Mouse (Mus musculus): Measurements from ENCODE around the gene Ptpn14. TPM values are rescaled to one million over a fixed set of nuclear protein-coding genes. Genes with fewer than 3 reads are reported as not detected.

Gene Ptpn14
- polyA plus RNA-seq, 1 experiment from 2014 or later = 11.0 TPM

DNA sequence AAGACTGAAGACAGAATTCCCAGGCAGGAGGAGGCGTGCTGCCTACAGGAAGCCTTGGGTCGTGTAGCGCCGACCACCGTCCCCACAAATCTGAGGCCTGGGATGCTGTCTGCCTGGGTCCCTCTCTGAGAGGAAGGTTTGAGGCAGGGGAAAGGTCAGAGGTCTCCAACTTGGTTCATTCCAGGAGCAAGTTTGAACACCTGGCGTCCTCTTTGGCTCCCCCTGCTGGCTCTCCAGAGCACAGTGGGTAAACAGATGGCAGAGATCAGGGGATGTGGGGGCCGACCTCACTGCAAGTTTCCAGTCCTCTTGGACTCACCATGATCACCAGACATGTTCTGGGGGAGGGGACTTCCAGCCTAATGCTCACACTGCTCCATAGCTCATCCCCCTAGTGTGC lies 154.8 kb downstream of the Ptpn14 start:
- Histone ChIP-seq H3K4me3 (ENCODE audit: control insufficient read depth in 1 of 2, insufficient read depth in 1 of 2, low read depth in 1 of 2, low read length in 2 of 2) (no peak overlapping the region), H3K27ac (replicated peaks in 1 of 2; ENCODE audit: control insufficient read depth in 1 of 2, insufficient read depth in 1 of 2, low read depth in 2 of 2, low read length in 2 of 2) (no peak overlapping the region), H3K36me3 (ENCODE audit: control insufficient read depth, insufficient read depth, low read length) (peaks cover 80% of the 10 kb centered on the region), H3K4me2 (ENCODE audit: low read length) (no peak overlapping the region), H3K9ac (ENCODE audit: low read length) (no peak overlapping the region), H3K9me3 (ENCODE audit: control insufficient read depth, low read length) (no peaks in the 10 kb centered on the region), H3K27me3 (ENCODE audit: control insufficient read depth, insufficient read depth, low read length) (no peaks in the 10 kb centered on the region), H3K4me1 (ENCODE audit: control insufficient read depth in 2 of 2, insufficient read depth in 2 of 2, low read length in 2 of 2) (peaks cover 3 to 12% of the 10 kb centered on the region in 2 experiments; a peak in 2 of 4 replicates)
- no peak for ATAC-seq (ENCODE audit: insufficient number of reproducible peaks, insufficient read depth, low FRiP score, low read depth)
- WGBS = 54% methylated on average over 7 of the region's 7 CpGs

DNA sequence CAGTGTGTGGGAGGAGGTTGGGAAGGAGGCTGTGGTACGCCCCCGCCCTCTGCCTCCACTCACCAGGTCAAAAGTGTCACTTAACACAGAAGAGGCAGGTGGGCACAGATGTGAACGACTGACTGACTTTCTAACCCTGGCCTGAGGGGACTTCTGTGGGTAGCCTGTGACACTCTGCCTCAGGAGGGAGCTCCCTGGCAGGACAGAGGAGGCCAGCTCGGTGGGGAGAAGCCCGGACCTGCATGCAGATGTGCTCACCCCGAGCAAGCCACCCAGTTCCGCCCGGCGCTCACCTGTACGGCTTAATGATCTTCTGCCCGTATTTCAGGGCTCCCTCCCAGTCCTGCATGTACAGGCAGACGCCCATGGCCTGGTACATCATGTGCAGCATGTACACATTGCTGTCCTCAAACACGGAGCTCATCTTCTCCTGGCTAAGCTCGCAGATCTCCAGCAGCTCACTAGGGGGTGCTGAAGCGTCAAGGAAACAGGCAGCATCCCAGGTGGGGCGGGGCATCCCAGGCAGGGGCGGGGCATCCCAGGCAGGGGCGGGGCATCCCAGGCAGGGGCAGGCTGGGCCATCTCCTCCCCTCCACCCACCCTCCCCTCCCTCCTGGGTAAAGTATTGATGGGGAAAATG lies 155.6 kb downstream of the Ptpn14 start:
- 52% methylated on average over 18 of the region's 18 CpGs for WGBS
- Histone ChIP-seq H3K27ac (replicated peaks in 1 of 2; ENCODE audit: control insufficient read depth in 1 of 2, insufficient read depth in 1 of 2, low read depth in 2 of 2, low read length in 2 of 2) (no peak overlapping the region), H3K9me3 (ENCODE audit: control insufficient read depth, low read length) (no peaks in the 10 kb centered on the region), H3K4me2 (ENCODE audit: low read length) (no peak overlapping the region), H3K4me1 (ENCODE audit: control insufficient read depth in 2 of 2, insufficient read depth in 2 of 2, low read length in 2 of 2) (peaks cover 8 to 18% of the 10 kb centered on the region in 2 experiments; a peak in 2 of 4 replicates), H3K36me3 (ENCODE audit: control insufficient read depth, insufficient read depth, low read length) (peaks cover 84% of the 10 kb centered on the region), H3K27me3 (ENCODE audit: control insufficient read depth, insufficient read depth, low read length) (no peaks in the 10 kb centered on the region), H3K9ac (ENCODE audit: low read length) (no peak overlapping the region), H3K4me3 (ENCODE audit: control insufficient read depth in 1 of 2, insufficient read depth in 1 of 2, low read depth in 1 of 2, low read length in 2 of 2) (no peak overlapping the region)
- no peak for ATAC-seq (ENCODE audit: insufficient number of reproducible peaks, insufficient read depth, low FRiP score, low read depth)

DNA sequence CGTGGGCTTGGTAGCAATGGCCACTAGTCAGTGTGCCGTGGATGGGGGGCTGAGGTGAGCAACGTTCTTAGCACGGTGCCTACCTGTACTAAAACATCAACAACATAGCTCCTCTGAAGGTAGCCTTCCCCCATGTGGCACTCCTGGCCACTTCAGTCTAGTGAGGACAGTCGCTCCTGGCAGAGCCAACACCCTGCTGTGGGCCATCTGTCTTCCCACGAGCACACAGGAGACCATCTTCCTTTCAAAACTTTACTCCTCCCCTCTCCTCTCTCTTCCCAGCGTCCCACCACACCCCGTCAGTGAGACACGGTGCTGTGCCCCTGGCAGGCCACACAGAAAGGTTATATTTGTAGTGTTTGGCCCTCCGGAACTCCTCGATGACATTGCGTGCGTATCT lies 156.9 kb downstream of the Ptpn14 start:
- Histone ChIP-seq H3K4me3 (ENCODE audit: control insufficient read depth in 1 of 2, insufficient read depth in 1 of 2, low read depth in 1 of 2, low read length in 2 of 2) (no peak overlapping the region), H3K4me2 (ENCODE audit: low read length) (no peak overlapping the region), H3K4me1 (ENCODE audit: control insufficient read depth in 2 of 2, insufficient read depth in 2 of 2, low read length in 2 of 2) (peaks cover 15 to 23% of the 10 kb centered on the region in 2 experiments), H3K36me3 (ENCODE audit: control insufficient read depth, insufficient read depth, low read length) (peaks cover 80% of the 10 kb centered on the region), H3K27me3 (ENCODE audit: control insufficient read depth, insufficient read depth, low read length) (no peaks in the 10 kb centered on the region), H3K9me3 (ENCODE audit: control insufficient read depth, low read length) (no peaks in the 10 kb centered on the region), H3K27ac (replicated peaks in 1 of 2; ENCODE audit: control insufficient read depth in 1 of 2, insufficient read depth in 1 of 2, low read depth in 2 of 2, low read length in 2 of 2) (no peak overlapping the region), H3K9ac (ENCODE audit: low read length) (no peak overlapping the region; the same call in 1 of the 2 replicates)
- no peak for ATAC-seq (ENCODE audit: insufficient number of reproducible peaks, insufficient read depth, low FRiP score, low read depth)
- WGBS = 59% methylated on average over 13 of the region's 13 CpGs

DNA sequence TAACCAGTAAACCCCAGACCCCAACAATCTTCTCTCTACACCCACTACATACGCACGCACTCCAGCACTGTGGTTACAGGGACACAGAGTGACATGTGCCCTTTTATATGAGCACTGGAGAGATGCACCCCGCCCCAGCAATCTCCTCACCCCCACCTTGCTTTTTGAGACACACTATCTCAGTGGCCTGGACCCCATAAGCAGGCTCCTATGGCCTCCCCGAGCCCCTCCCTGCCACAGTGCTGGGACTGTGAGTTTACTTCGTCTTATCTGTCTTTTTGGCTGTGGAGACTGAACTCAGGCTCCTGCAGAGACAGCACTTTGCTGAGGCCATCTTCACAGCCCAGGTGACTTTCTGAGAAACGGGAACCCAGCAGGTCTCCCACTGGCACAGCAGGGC lies 157.9 kb downstream of the Ptpn14 start:
- Histone ChIP-seq H3K27me3 (ENCODE audit: control insufficient read depth, insufficient read depth, low read length) (no peaks in the 10 kb centered on the region), H3K9ac (ENCODE audit: low read length) (no peak overlapping the region), H3K36me3 (ENCODE audit: control insufficient read depth, insufficient read depth, low read length) (peaks cover 78% of the 10 kb centered on the region), H3K4me2 (ENCODE audit: low read length) (no peak overlapping the region), H3K4me1 (ENCODE audit: control insufficient read depth in 2 of 2, insufficient read depth in 2 of 2, low read length in 2 of 2) (peaks cover 15 to 21% of the 10 kb centered on the region in 2 experiments), H3K9me3 (ENCODE audit: control insufficient read depth, low read length) (no peaks in the 10 kb centered on the region), H3K4me3 (ENCODE audit: control insufficient read depth in 1 of 2, insufficient read depth in 1 of 2, low read depth in 1 of 2, low read length in 2 of 2) (no peak overlapping the region), H3K27ac (replicated peaks in 1 of 2; ENCODE audit: control insufficient read depth in 1 of 2, insufficient read depth in 1 of 2, low read depth in 2 of 2, low read length in 2 of 2) (no peak overlapping the region)
- whole genome bisulfite sequencing = 71% methylated on average over 6 of the region's 6 CpGs
- ATAC-seq (ENCODE audit: insufficient number of reproducible peaks, insufficient read depth, low FRiP score, low read depth) = no peak

GRCm38 (mm10) chr1:189887518-189887917 lies 159.4 kb downstream of the Ptpn14 start:
- Histone ChIP-seq H3K27ac (replicated peaks in 1 of 2; ENCODE audit: control insufficient read depth in 1 of 2, insufficient read depth in 1 of 2, low read depth in 2 of 2, low read length in 2 of 2) (peak overlapping the region; percentile 46 to 66), H3K9ac (ENCODE audit: low read length) (no peak overlapping the region), H3K36me3 (ENCODE audit: control insufficient read depth, insufficient read depth, low read length) (peaks cover 73% of the 10 kb centered on the region), H3K9me3 (ENCODE audit: control insufficient read depth, low read length) (no peaks in the 10 kb centered on the region), H3K27me3 (ENCODE audit: control insufficient read depth, insufficient read depth, low read length) (no peaks in the 10 kb centered on the region), H3K4me1 (ENCODE audit: control insufficient read depth in 2 of 2, insufficient read depth in 2 of 2, low read length in 2 of 2) (peaks cover 15 to 21% of the 10 kb centered on the region in 2 experiments), H3K4me3 (ENCODE audit: control insufficient read depth in 1 of 2, insufficient read depth in 1 of 2, low read depth in 1 of 2, low read length in 2 of 2) (no peak overlapping the region), H3K4me2 (ENCODE audit: low read length) (no peak overlapping the region)
- ATAC-seq (ENCODE audit: insufficient number of reproducible peaks, insufficient read depth, low FRiP score, low read depth) = no peak
- WGBS = 30% methylated on average over 7 of the region's 7 CpGs

DNA sequence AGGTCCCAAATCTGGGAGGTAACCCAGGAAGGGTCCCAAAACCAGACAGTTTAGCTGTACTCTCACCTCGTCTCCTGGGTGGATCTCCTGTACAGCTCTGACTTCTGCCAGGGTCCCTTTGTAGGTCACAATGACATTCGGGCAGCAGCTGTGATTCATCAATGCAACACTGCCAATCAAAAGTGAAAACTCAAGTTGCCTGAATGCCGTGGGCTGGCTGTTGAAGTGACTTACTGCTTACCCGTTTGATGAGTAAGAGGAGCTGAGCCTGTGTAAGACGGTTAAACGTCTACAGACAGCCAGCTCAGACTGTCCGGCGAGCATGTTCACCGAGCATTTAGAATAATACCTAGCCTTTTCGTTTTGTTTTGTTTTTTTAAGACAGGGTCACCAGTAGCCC lies 160.7 kb downstream of the Ptpn14 start:
- ATAC-seq (ENCODE audit: insufficient number of reproducible peaks, insufficient read depth, low FRiP score, low read depth) = no peak
- 40% methylated on average over 10 of the region's 10 CpGs for WGBS

DNA sequence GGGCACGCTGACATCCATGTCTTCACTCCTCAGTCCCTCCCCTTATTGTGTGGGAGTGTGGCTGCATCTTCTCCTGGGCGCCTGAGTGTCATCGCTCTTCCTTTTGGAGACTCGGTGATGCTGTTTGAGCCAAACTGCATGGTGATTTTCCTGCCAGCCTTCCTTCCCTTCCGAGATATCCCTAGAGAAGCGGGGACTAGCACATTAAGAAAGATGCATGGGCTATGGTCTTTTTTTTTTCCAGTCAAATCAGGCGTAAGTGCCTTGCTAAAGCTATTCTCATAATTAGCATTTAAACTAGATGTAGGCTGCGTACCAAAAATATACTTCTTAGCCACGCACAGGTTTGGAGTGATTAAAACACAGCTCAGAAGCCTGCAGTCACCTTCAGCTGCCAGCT lies 166.1 kb downstream of the Ptpn14 start:
- WGBS = 80% methylated on average over 9 of the region's 9 CpGs
- Histone ChIP-seq H3K9ac (ENCODE audit: low read length) (no peak overlapping the region), H3K4me2 (ENCODE audit: low read length) (no peak overlapping the region), H3K4me3 (ENCODE audit: control insufficient read depth in 1 of 2, insufficient read depth in 1 of 2, low read depth in 1 of 2, low read length in 2 of 2) (no peak overlapping the region), H3K4me1 (ENCODE audit: control insufficient read depth in 2 of 2, insufficient read depth in 2 of 2, low read length in 2 of 2) (peaks cover 17 to 26% of the 10 kb centered on the region in 2 experiments), H3K27ac (replicated peaks in 1 of 2; ENCODE audit: control insufficient read depth in 1 of 2, insufficient read depth in 1 of 2, low read depth in 2 of 2, low read length in 2 of 2) (no peak overlapping the region), H3K36me3 (ENCODE audit: control insufficient read depth, insufficient read depth, low read length) (peaks cover 78% of the 10 kb centered on the region), H3K27me3 (ENCODE audit: control insufficient read depth, insufficient read depth, low read length) (no peaks in the 10 kb centered on the region), H3K9me3 (ENCODE audit: control insufficient read depth, low read length) (no peaks in the 10 kb centered on the region)
- no peak for ATAC-seq (ENCODE audit: insufficient number of reproducible peaks, insufficient read depth, low FRiP score, low read depth)

More for the DNA sequence above, 160.7 kb downstream of the Ptpn14 start:
- Histone ChIP-seq H3K4me2 (ENCODE audit: low read length) (no peak overlapping the region), H3K36me3 (ENCODE audit: control insufficient read depth, insufficient read depth, low read length) (peaks cover 75% of the 10 kb centered on the region), H3K4me1 (ENCODE audit: control insufficient read depth in 2 of 2, insufficient read depth in 2 of 2, low read length in 2 of 2) (peaks cover 15 to 21% of the 10 kb centered on the region in 2 experiments), H3K27ac (replicated peaks in 1 of 2; ENCODE audit: control insufficient read depth in 1 of 2, insufficient read depth in 1 of 2, low read depth in 2 of 2, low read length in 2 of 2) (peak overlapping the region; percentile 46 to 66), H3K27me3 (ENCODE audit: control insufficient read depth, insufficient read depth, low read length) (no peaks in the 10 kb centered on the region), H3K4me3 (ENCODE audit: control insufficient read depth in 1 of 2, insufficient read depth in 1 of 2, low read depth in 1 of 2, low read length in 2 of 2) (no peak overlapping the region), H3K9ac (ENCODE audit: low read length) (0 out of 2 replicates have a peak overlapping the region, but pooled peaks have one; percentile 43), H3K9me3 (ENCODE audit: control insufficient read depth, low read length) (no peaks in the 10 kb centered on the region)

DNA sequence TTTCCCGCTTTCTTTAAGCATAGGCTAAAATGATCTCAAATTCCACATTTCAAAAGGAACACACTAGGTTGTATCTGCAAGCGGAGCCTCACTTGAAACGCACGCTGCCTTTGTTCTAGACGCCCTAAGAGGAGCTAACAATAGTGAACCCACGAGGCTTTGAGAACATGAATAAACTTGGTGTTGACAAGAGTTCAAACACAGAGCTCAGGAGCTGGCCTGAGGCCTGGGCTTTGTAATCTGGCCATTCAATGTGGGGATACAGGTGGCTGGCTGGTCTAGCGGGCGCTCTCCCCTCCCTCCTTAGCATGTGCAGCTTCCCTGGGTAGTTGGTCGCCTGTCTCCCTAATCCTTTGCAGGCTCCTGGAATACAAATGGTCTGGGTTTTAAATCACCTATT lies 169.8 kb downstream of the Ptpn14 start:
- peak overlapping the region; percentile 41 to 68 for H3K27ac ChIP-seq (replicated peaks in 1 of 2; ENCODE audit: control insufficient read depth in 1 of 2, insufficient read depth in 1 of 2, low read depth in 2 of 2, low read length in 2 of 2)
- peak overlapping the region; percentile 31 for H3K9ac ChIP-seq (ENCODE audit: low read length)
- H3K4me1 ChIP-seq (ENCODE audit: control insufficient read depth in 2 of 2, insufficient read depth in 2 of 2, low read length in 2 of 2) = peaks cover 21 to 37% of the 10 kb centered on the region in 2 experiments
- peaks cover 60% of the 10 kb centered on the region for H3K36me3 ChIP-seq (ENCODE audit: control insufficient read depth, insufficient read depth, low read length)
- no peak overlapping the region for H3K4me3 ChIP-seq (ENCODE audit: control insufficient read depth in 1 of 2, insufficient read depth in 1 of 2, low read depth in 1 of 2, low read length in 2 of 2)
- H3K4me2 ChIP-seq (ENCODE audit: low read length) = no peak overlapping the region
- no peaks in the 10 kb centered on the region for H3K9me3 ChIP-seq (ENCODE audit: control insufficient read depth, low read length)
- no peak for ATAC-seq (ENCODE audit: insufficient number of reproducible peaks, insufficient read depth, low FRiP score, low read depth)
- H3K27me3 ChIP-seq (ENCODE audit: control insufficient read depth, insufficient read depth, low read length) = no peaks in the 10 kb centered on the region
- WGBS = 37% methylated on average over 9 of the region's 9 CpGs

Measured in heart, embryonic 14.5 days (tissue).